ENCODE assay signal across 8 mouse cellular contexts in genomic region chr12:83018005-83018404, GRCm38 (mm10).
DNase-seq lines count a peak whose midpoint lies in the region; ATAC-seq and TF ChIP-seq lines count a peak whose summit lies in the region.

No protein-coding gene starts in this region.

- no peaks in the 10 kb centered on the region for H3K36me3 ChIP-seq in forebrain, postnatal 0 days (ENCODE audit: insufficient read depth)
- H3K36me3 ChIP-seq in limb, embryonic 14.5 days (ENCODE audit: control insufficient read depth, insufficient read depth, low read length), result no peaks in the 10 kb centered on the region

- peak; percentile 59; the same call in 1 of the 2 replicates for ATAC-seq in forebrain, postnatal 0 days
- no peak for ATAC-seq in limb, embryonic 14.5 days (ENCODE audit: low FRiP score, low read depth)

- no peaks in the 10 kb centered on the region for H3K4me1 ChIP-seq in forebrain, postnatal 0 days (ENCODE audit: insufficient read depth)
- no peaks in the 10 kb centered on the region for H3K4me1 ChIP-seq in limb, embryonic 14.5 days (ENCODE audit: control insufficient read depth, insufficient read depth, low read length)

- no peak for TF ChIP-seq POLR2A in limb, embryonic 14.5 days (IDR thresholded peaks at IDR 0.05; ENCODE audit: borderline replicate concordance, extremely low read depth, insufficient read depth, insufficient read length)

- 3% methylated on average over 3 of the region's 3 CpGs for WGBS in forebrain, postnatal 0 days
- WGBS in limb, embryonic 14.5 days, result 5% methylated on average over 3 of the region's 3 CpGs

- peak; percentile 96 for TF ChIP-seq CTCF in forebrain, postnatal 0 days (IDR thresholded peaks at IDR 0.05; ENCODE audit: low read depth)

- DNase-seq in urinary bladder, postnatal 14 days (ENCODE audit: low spot score), result peak; percentile 81
- no peak for DNase-seq in urinary bladder, postnatal 10 days (ENCODE audit: low spot score)
- DNase-seq in c-Kit-positive CD71-negative TER-119-negative erythroid progenitor cells, embryonic 14.5 days (ENCODE audit: low read depth), result peak; percentile 77
- peak; percentile 96 for DNase-seq in forebrain, postnatal 0 days
- DNase-seq in kidney, adult 8-10 months, result peak; percentile 49 to 81
- peak; percentile 71 for DNase-seq in limb, embryonic 14.5 days (ENCODE audit: low spot score)
- DNase-seq in right cerebral cortex, adult 18-20 months, result peak; percentile 83
- peak; percentile 53 to 82 for DNase-seq in urinary bladder, postnatal 4 days (ENCODE audit: low spot score in 2 of 2)

- no peak overlapping the region for H3K9ac ChIP-seq in forebrain, postnatal 0 days
- no peak overlapping the region for H3K9ac ChIP-seq in limb, embryonic 14.5 days (ENCODE audit: low read depth, low read length, severe bottlenecking)

- H3K4me2 ChIP-seq in forebrain, postnatal 0 days (ENCODE audit: low read depth), result no peak overlapping the region
- no peak overlapping the region for H3K4me2 ChIP-seq in limb, embryonic 14.5 days (replicated peaks; ENCODE audit: low read depth, low read length, severe bottlenecking)

- H3K27ac ChIP-seq in forebrain, postnatal 0 days (ENCODE audit: low read depth, low read length), result no peak overlapping the region
- no peak overlapping the region for H3K27ac ChIP-seq in limb, embryonic 14.5 days (replicated peaks; ENCODE audit: low read depth, low read length)

- no peaks in the 10 kb centered on the region for H3K27me3 ChIP-seq in forebrain, postnatal 0 days (ENCODE audit: insufficient read depth, low read length)
- H3K27me3 ChIP-seq in limb, embryonic 14.5 days (ENCODE audit: control insufficient read depth, insufficient read depth, low read length), result no peaks in the 10 kb centered on the region

- no peak overlapping the region for H3K4me3 ChIP-seq in forebrain, postnatal 0 days (ENCODE audit: low read depth, low read length)
- no peak overlapping the region for H3K4me3 ChIP-seq in limb, embryonic 14.5 days (replicated peaks; ENCODE audit: low read length)

- H3K9me3 ChIP-seq in forebrain, postnatal 0 days (ENCODE audit: low read length), result no peaks in the 10 kb centered on the region
- H3K9me3 ChIP-seq in limb, embryonic 14.5 days (ENCODE audit: control insufficient read depth, low read length), result no peaks in the 10 kb centered on the region
